Mouse (Mus musculus): ENCODE measurements around the gene Camta2. TPM values are rescaled to one million over a fixed set of nuclear protein-coding genes. Genes with fewer than 3 reads are reported as not detected.

Camta2 gene
- total and polyA plus RNA-seq, 3 experiments, result 1.0 to 17.0 (median 4.9) TPM

GRCm38 (mm10) chr11:70630129-70630528 is 57.8 kb downstream of the Camta2 start:
- DNase-seq (ENCODE audit: extremely low read depth), result no peak
- no peak for TF ChIP-seq KAT2A (IDR thresholded peaks at IDR 0.05; ENCODE audit: insufficient replicate concordance, low read length)
- no peak for TF ChIP-seq USF2 (conservative IDR thresholded peaks at IDR 0.05; ENCODE audit: low read depth, low read length)
- TF ChIP-seq USF1 (IDR thresholded peaks at IDR 0.05; ENCODE audit: low read depth, low read length), result no peak
- no peak for TF ChIP-seq NRF1 (IDR thresholded peaks at IDR 0.05; ENCODE audit: low read depth, low read length)
- TF ChIP-seq ZMIZ1 (IDR thresholded peaks at IDR 0.05; ENCODE audit: low read depth, low read length), result no peak
- TF ChIP-seq MYC (IDR thresholded peaks at IDR 0.05; ENCODE audit: low read depth, low read length), result no peak
- no peaks in the 10 kb centered on the region for H3K36me3 ChIP-seq (replicated peaks in 1 of 2; ENCODE audit: control insufficient read depth in 1 of 2, insufficient read depth in 1 of 2, low read length in 1 of 2)
- no peak overlapping the region for H3K27ac ChIP-seq (ENCODE audit: insufficient read depth, low read depth)
- no peak overlapping the region for H3K9ac ChIP-seq (ENCODE audit: insufficient read depth, low read depth)
- no peak overlapping the region for H3K4me3 ChIP-seq (replicated peaks in 1 of 3; ENCODE audit: low read depth in 2 of 3, low read length in 2 of 3, poor library complexity in 1 of 3)
- H3K27me3 ChIP-seq (replicated peaks), result no peaks in the 10 kb centered on the region
- no peak overlapping the region for H3K4me2 ChIP-seq (ENCODE audit: insufficient read depth, low read depth, poor library complexity, severe bottlenecking)
- no peaks in the 10 kb centered on the region for H3K79me2 ChIP-seq (replicated peaks; ENCODE audit: control insufficient read depth, extremely low read depth, insufficient read depth, poor library complexity, severe bottlenecking)
- dilution Hi-C loops (cut with MboI; ENCODE audit: extremely low pct_ligation_motif_present, extremely low pct_unique_long_range_greater_than_20kb, low sequenced_read_pairs) (no loop called here), in situ Hi-C loops (cut with MboI; ENCODE audit: low pct_ligation_motif_present, low pct_unique_long_range_greater_than_20kb, low sequenced_read_pairs) (loop anchor here (5.0 kb wide), 1 partner anchor 122 kb away; no protein-coding TSS in a partner anchor)
- H3K9me3 ChIP-seq (replicated peaks; ENCODE audit: low read length), result no peaks in the 10 kb centered on the region
- H3K4me1 ChIP-seq (ENCODE audit: control insufficient read depth in 1 of 2, insufficient read depth in 2 of 2), result peaks cover 0 to 8% of the 10 kb centered on the region in 2 experiments; a peak in 2 of 4 replicates

GRCm38 (mm10) chr11:70629557-70629956 is 58.3 kb downstream of the Camta2 start:
- peak; percentile 31 for DNase-seq (ENCODE audit: extremely low read depth)
- Histone ChIP-seq H3K9ac (ENCODE audit: insufficient read depth, low read depth) (no peak overlapping the region), H3K27ac (ENCODE audit: insufficient read depth, low read depth) (no peak overlapping the region), H3K4me2 (ENCODE audit: insufficient read depth, low read depth, poor library complexity, severe bottlenecking) (no peak overlapping the region), H3K79me2 (replicated peaks; ENCODE audit: control insufficient read depth, extremely low read depth, insufficient read depth, poor library complexity, severe bottlenecking) (no peaks in the 10 kb centered on the region), H3K4me1 (ENCODE audit: control insufficient read depth in 1 of 2, insufficient read depth in 2 of 2) (peaks cover 0 to 8% of the 10 kb centered on the region in 2 experiments; a peak in 2 of 4 replicates), H3K4me3 (replicated peaks in 1 of 3; ENCODE audit: low read depth in 2 of 3, low read length in 2 of 3, poor library complexity in 1 of 3) (no peak overlapping the region), H3K9me3 (replicated peaks; ENCODE audit: low read length) (no peaks in the 10 kb centered on the region), H3K27me3 (replicated peaks) (no peaks in the 10 kb centered on the region), H3K36me3 (replicated peaks in 1 of 2; ENCODE audit: control insufficient read depth in 1 of 2, insufficient read depth in 1 of 2, low read length in 1 of 2) (no peaks in the 10 kb centered on the region)
- peak; percentile 50 for TF ChIP-seq ZC3H11A (IDR thresholded peaks at IDR 0.05; ENCODE audit: low read depth, low read length)
- TF ChIP-seq SIN3A (IDR thresholded peaks at IDR 0.05; ENCODE audit: low read length), result no peak
- no peak for TF ChIP-seq HCFC1 (IDR thresholded peaks at IDR 0.05; ENCODE audit: low read depth, low read length)
- TF ChIP-seq CTCF (conservative IDR thresholded peaks at IDR 0.05 in 1 of 2, IDR thresholded peaks at IDR 0.05 in 1 of 2; ENCODE audit: low read depth in 2 of 2, low read length in 2 of 2), result peak in 1 of 2 experiments; percentile 70; a peak in 2 of 4 replicates
- peak; percentile 72 for TF ChIP-seq SMC3 (IDR thresholded peaks at IDR 0.05; ENCODE audit: low read depth, low read length)
- TF ChIP-seq RAD21 (IDR thresholded peaks at IDR 0.05; ENCODE audit: low read depth, low read length), result peak; percentile 63
- no peak for TF ChIP-seq USF1 (IDR thresholded peaks at IDR 0.05; ENCODE audit: low read depth, low read length)
- no peak for TF ChIP-seq MEF2A (IDR thresholded peaks at IDR 0.05; ENCODE audit: borderline replicate concordance, low read depth, low read length)
- TF ChIP-seq MXI1 (IDR thresholded peaks at IDR 0.05; ENCODE audit: low read depth, low read length), result no peak
- TF ChIP-seq JUN (IDR thresholded peaks at IDR 0.05; ENCODE audit: insufficient read depth, low read depth, low read length), result no peak
- no peak for TF ChIP-seq TBP (conservative IDR thresholded peaks at IDR 0.05; ENCODE audit: low read depth, low read length)
- TF ChIP-seq IRF4 (IDR thresholded peaks at IDR 0.05; ENCODE audit: low read depth, low read length), result no peak
- no peak for TF ChIP-seq POLR2AphosphoS2 (IDR thresholded peaks at IDR 0.05; ENCODE audit: low read depth, low read length)
- TF ChIP-seq TCF12 (IDR thresholded peaks at IDR 0.05; ENCODE audit: low read depth, low read length), result no peak
- dilution Hi-C loops (cut with MboI; ENCODE audit: extremely low pct_ligation_motif_present, extremely low pct_unique_long_range_greater_than_20kb, low sequenced_read_pairs), result no loop called here
- in situ Hi-C loops (cut with MboI; ENCODE audit: low pct_ligation_motif_present, low pct_unique_long_range_greater_than_20kb, low sequenced_read_pairs), result no loop called here

Measured in CH12.LX (cell line).